Mouse (Mus musculus): Measurements from ENCODE around the gene Elovl6. TPM values are rescaled to one million over a fixed set of nuclear protein-coding genes. Genes with fewer than 3 reads are reported as not detected.

Gene Elovl6
- polyA plus RNA-seq, 1 experiment from 2014 or later: 39.9 TPM

- Histone ChIP-seq H3K9me3 (ENCODE audit: control insufficient read depth, low read length) (no peaks in the 10 kb centered on the region), H3K4me1 (replicated peaks; ENCODE audit: control insufficient read depth, insufficient read depth, low read length) (no peaks in the 10 kb centered on the region), H3K4me3 (ENCODE audit: low read depth, low read length) (no peak overlapping the region), H3K36me3 (ENCODE audit: control insufficient read depth, insufficient read depth, low read length) (no peaks in the 10 kb centered on the region), H3K9ac (ENCODE audit: low read length) (no peak overlapping the region), H3K4me2 (ENCODE audit: low read depth, low read length, severe bottlenecking) (no peak overlapping the region), H3K27me3 (ENCODE audit: control insufficient read depth, insufficient read depth, low read length) (no peaks in the 10 kb centered on the region), H3K27ac (ENCODE audit: low read depth, low read length) (no peak overlapping the region)
- WGBS: 94% methylated on average over 4 of the region's 4 CpGs
- no peak for DNase-seq (ENCODE audit: low spot score)
- ATAC-seq (replicated peaks; ENCODE audit: low FRiP score): no peak
These were observed 42.9 kb downstream of the Elovl6 start for GRCm38 (mm10) chr3:129575086-129575485.

- Histone ChIP-seq H3K9ac (ENCODE audit: low read length) (no peak overlapping the region), H3K4me3 (ENCODE audit: low read depth, low read length) (no peak overlapping the region), H3K4me2 (ENCODE audit: low read depth, low read length, severe bottlenecking) (no peak overlapping the region), H3K4me1 (replicated peaks; ENCODE audit: control insufficient read depth, insufficient read depth, low read length) (no peaks in the 10 kb centered on the region), H3K27me3 (ENCODE audit: control insufficient read depth, insufficient read depth, low read length) (no peaks in the 10 kb centered on the region), H3K9me3 (ENCODE audit: control insufficient read depth, low read length) (no peaks in the 10 kb centered on the region), H3K27ac (ENCODE audit: low read depth, low read length) (no peak overlapping the region), H3K36me3 (ENCODE audit: control insufficient read depth, insufficient read depth, low read length) (no peaks in the 10 kb centered on the region)
- WGBS: 93% methylated on average over 6 of the region's 6 CpGs
- DNase-seq (ENCODE audit: low spot score): no peak
- no peak for ATAC-seq (replicated peaks; ENCODE audit: low FRiP score)
These were observed 44.4 kb downstream of the Elovl6 start for GRCm38 (mm10) chr3:129576522-129576921.

GRCm38 (mm10) chr3:129578741-129579475 lies 46.8 kb downstream of the Elovl6 start:
- ATAC-seq (replicated peaks; ENCODE audit: low FRiP score): no peak
- no peak overlapping the region for H3K4me3 ChIP-seq (ENCODE audit: low read depth, low read length)
- H3K9ac ChIP-seq (ENCODE audit: low read length): no peak overlapping the region
- no peak for DNase-seq (ENCODE audit: low spot score)
- H3K36me3 ChIP-seq (ENCODE audit: control insufficient read depth, insufficient read depth, low read length): no peaks in the 10 kb centered on the region
- H3K9me3 ChIP-seq (ENCODE audit: control insufficient read depth, low read length): no peaks in the 10 kb centered on the region
- no peaks in the 10 kb centered on the region for H3K27me3 ChIP-seq (ENCODE audit: control insufficient read depth, insufficient read depth, low read length)
- WGBS: 92% methylated on average over 11 of the region's 11 CpGs
- H3K4me2 ChIP-seq (ENCODE audit: low read depth, low read length, severe bottlenecking): no peak overlapping the region
- H3K27ac ChIP-seq (ENCODE audit: low read depth, low read length): no peak overlapping the region
- no peaks in the 10 kb centered on the region for H3K4me1 ChIP-seq (replicated peaks; ENCODE audit: control insufficient read depth, insufficient read depth, low read length)

- Histone ChIP-seq H3K4me2 (ENCODE audit: low read depth, low read length, severe bottlenecking) (no peak overlapping the region), H3K27me3 (ENCODE audit: control insufficient read depth, insufficient read depth, low read length) (no peaks in the 10 kb centered on the region), H3K4me1 (replicated peaks; ENCODE audit: control insufficient read depth, insufficient read depth, low read length) (no peaks in the 10 kb centered on the region), H3K4me3 (ENCODE audit: low read depth, low read length) (no peak overlapping the region), H3K27ac (ENCODE audit: low read depth, low read length) (no peak overlapping the region), H3K36me3 (ENCODE audit: control insufficient read depth, insufficient read depth, low read length) (no peaks in the 10 kb centered on the region), H3K9me3 (ENCODE audit: control insufficient read depth, low read length) (no peaks in the 10 kb centered on the region), H3K9ac (ENCODE audit: low read length) (no peak overlapping the region)
- WGBS: 88% methylated on average over 3 of the region's 3 CpGs
- DNase-seq (ENCODE audit: low spot score): no peak
- no peak for ATAC-seq (replicated peaks; ENCODE audit: low FRiP score)
These were observed 48.9 kb downstream of the Elovl6 start for GRCm38 (mm10) chr3:129581024-129581423.

- no peak overlapping the region for H3K4me3 ChIP-seq (ENCODE audit: low read depth, low read length)
- DNase-seq (ENCODE audit: low spot score): no peak
- no peaks in the 10 kb centered on the region for H3K9me3 ChIP-seq (ENCODE audit: control insufficient read depth, low read length)
- H3K4me2 ChIP-seq (ENCODE audit: low read depth, low read length, severe bottlenecking): no peak overlapping the region
- no peak overlapping the region for H3K9ac ChIP-seq (ENCODE audit: low read length)
- 77% methylated on average over 4 of the region's 4 CpGs for WGBS
- no peak for ATAC-seq (replicated peaks; ENCODE audit: low FRiP score)
- no peak overlapping the region for H3K27ac ChIP-seq (ENCODE audit: low read depth, low read length)
- H3K4me1 ChIP-seq (replicated peaks; ENCODE audit: control insufficient read depth, insufficient read depth, low read length): no peaks in the 10 kb centered on the region
- H3K27me3 ChIP-seq (ENCODE audit: control insufficient read depth, insufficient read depth, low read length): no peaks in the 10 kb centered on the region
- H3K36me3 ChIP-seq (ENCODE audit: control insufficient read depth, insufficient read depth, low read length): no peaks in the 10 kb centered on the region
These were observed 50.3 kb downstream of the Elovl6 start for GRCm38 (mm10) chr3:129582449-129582848.

- H3K9me3 ChIP-seq (ENCODE audit: control insufficient read depth, low read length): no peaks in the 10 kb centered on the region
- H3K9ac ChIP-seq (ENCODE audit: low read length): no peak overlapping the region
- 87% methylated on average over 5 of the region's 5 CpGs for WGBS
- no peaks in the 10 kb centered on the region for H3K27me3 ChIP-seq (ENCODE audit: control insufficient read depth, insufficient read depth, low read length)
- ATAC-seq (replicated peaks; ENCODE audit: low FRiP score) (no peak), DNase-seq (ENCODE audit: low spot score) (no peak)
- no peaks in the 10 kb centered on the region for H3K36me3 ChIP-seq (ENCODE audit: control insufficient read depth, insufficient read depth, low read length)
- no peak overlapping the region for H3K4me3 ChIP-seq (ENCODE audit: low read depth, low read length)
- H3K4me2 ChIP-seq (ENCODE audit: low read depth, low read length, severe bottlenecking): no peak overlapping the region
- no peaks in the 10 kb centered on the region for H3K4me1 ChIP-seq (replicated peaks; ENCODE audit: control insufficient read depth, insufficient read depth, low read length)
- H3K27ac ChIP-seq (ENCODE audit: low read depth, low read length): no peak overlapping the region
These were observed 51.1 kb downstream of the Elovl6 start for GRCm38 (mm10) chr3:129583290-129583689.

- ATAC-seq (replicated peaks; ENCODE audit: low FRiP score) (no peak), DNase-seq (ENCODE audit: low spot score) (no peak)
- H3K9ac ChIP-seq (ENCODE audit: low read length): no peak overlapping the region
- no peak overlapping the region for H3K4me2 ChIP-seq (ENCODE audit: low read depth, low read length, severe bottlenecking)
- H3K9me3 ChIP-seq (ENCODE audit: control insufficient read depth, low read length): no peaks in the 10 kb centered on the region
- no peaks in the 10 kb centered on the region for H3K27me3 ChIP-seq (ENCODE audit: control insufficient read depth, insufficient read depth, low read length)
- no peak overlapping the region for H3K27ac ChIP-seq (ENCODE audit: low read depth, low read length)
- no peak overlapping the region for H3K4me3 ChIP-seq (ENCODE audit: low read depth, low read length)
- H3K36me3 ChIP-seq (ENCODE audit: control insufficient read depth, insufficient read depth, low read length): no peaks in the 10 kb centered on the region; the same call in 1 of the 2 replicates
- 0 out of 2 replicates have a peak, but pooled peaks cover 2% of the 10 kb centered on the region for H3K4me1 ChIP-seq (replicated peaks; ENCODE audit: control insufficient read depth, insufficient read depth, low read length)
- WGBS: 88% methylated on average over 8 of the region's 8 CpGs
These were observed 55.8 kb downstream of the Elovl6 start for GRCm38 (mm10) chr3:129587916-129588315.

GRCm38 (mm10) chr3:129588753-129589152 lies 56.6 kb downstream of the Elovl6 start:
- no peaks in the 10 kb centered on the region for H3K27me3 ChIP-seq (ENCODE audit: control insufficient read depth, insufficient read depth, low read length)
- DNase-seq (ENCODE audit: low spot score): no peak
- WGBS: 89% methylated on average over 3 of the region's 3 CpGs
- H3K4me2 ChIP-seq (ENCODE audit: low read depth, low read length, severe bottlenecking): no peak overlapping the region
- H3K27ac ChIP-seq (ENCODE audit: low read depth, low read length): no peak overlapping the region
- H3K9ac ChIP-seq (ENCODE audit: low read length): no peak overlapping the region
- no peak for ATAC-seq (replicated peaks; ENCODE audit: low FRiP score)
- H3K4me3 ChIP-seq (ENCODE audit: low read depth, low read length): no peak overlapping the region
- H3K4me1 ChIP-seq (replicated peaks; ENCODE audit: control insufficient read depth, insufficient read depth, low read length): 0 out of 2 replicates have a peak, but pooled peaks cover 2% of the 10 kb centered on the region
- no peaks in the 10 kb centered on the region for H3K9me3 ChIP-seq (ENCODE audit: control insufficient read depth, low read length)
- no peaks in the 10 kb centered on the region; the same call in 1 of the 2 replicates for H3K36me3 ChIP-seq (ENCODE audit: control insufficient read depth, insufficient read depth, low read length)

- no peak for DNase-seq (ENCODE audit: low spot score)
- 0 out of 2 replicates have a peak, but pooled peaks cover 2% of the 10 kb centered on the region for H3K4me1 ChIP-seq (replicated peaks; ENCODE audit: control insufficient read depth, insufficient read depth, low read length)
- no peaks in the 10 kb centered on the region for H3K9me3 ChIP-seq (ENCODE audit: control insufficient read depth, low read length)
- ATAC-seq (replicated peaks; ENCODE audit: low FRiP score): no peak
- no peak overlapping the region for H3K4me3 ChIP-seq (ENCODE audit: low read depth, low read length)
- no peak overlapping the region for H3K27ac ChIP-seq (ENCODE audit: low read depth, low read length)
- 89% methylated on average over 10 of the region's 10 CpGs for WGBS
- H3K9ac ChIP-seq (ENCODE audit: low read length): no peak overlapping the region
- no peaks in the 10 kb centered on the region; the same call in 1 of the 2 replicates for H3K36me3 ChIP-seq (ENCODE audit: control insufficient read depth, insufficient read depth, low read length)
- no peaks in the 10 kb centered on the region for H3K27me3 ChIP-seq (ENCODE audit: control insufficient read depth, insufficient read depth, low read length)
- no peak overlapping the region for H3K4me2 ChIP-seq (ENCODE audit: low read depth, low read length, severe bottlenecking)
These were observed 57.5 kb downstream of the Elovl6 start for GRCm38 (mm10) chr3:129589705-129590104.

Data from forebrain, embryonic 11.5 days (tissue).